Mouse (Mus musculus): ENCODE results near the gene Twistnb. TPM values are rescaled to one million over a fixed set of nuclear protein-coding genes. Genes with fewer than 3 reads are reported as not detected.

Twistnb gene
- polyA plus RNA-seq, 1 experiment from 2014 or later = 59.8 TPM

GRCm38 (mm10) chr12:33482931-33483330 lies 53.5 kb downstream of the Twistnb start:
- Histone ChIP-seq H3K4me1 (replicated peaks; ENCODE audit: control insufficient read depth, insufficient read depth, low read length) (no peaks in the 10 kb centered on the region), H3K9me3 (ENCODE audit: control insufficient read depth, low read length) (no peaks in the 10 kb centered on the region), H3K9ac (ENCODE audit: low read depth, low read length) (no peak overlapping the region), H3K27me3 (replicated peaks; ENCODE audit: control insufficient read depth, insufficient read depth, low read length) (no peaks in the 10 kb centered on the region), H3K27ac (ENCODE audit: low read depth, low read length) (no peak overlapping the region), H3K4me3 (ENCODE audit: low read depth, low read length) (no peak overlapping the region), H3K4me2 (no peak overlapping the region), H3K36me3 (ENCODE audit: control insufficient read depth, insufficient read depth, low read length) (no peaks in the 10 kb centered on the region)
- DNase-seq (ENCODE audit: low spot score) (no peak), ATAC-seq (replicated peaks; ENCODE audit: low FRiP score) (no peak)
- WGBS = 74% methylated on average over 2 of the region's 2 CpGs

Other genes with a start within 250 kb of the Twistnb start
- not detected in 2 replicates for gene Efcab10, start 34.8 kb upstream of the Twistnb start, polyA plus RNA-seq (2014; fragmentation: Nextera tagmentation; extraction: Ambion mirVana)